Mouse (Mus musculus) CH12.LX (cell line): ENCODE results near the gene Zfp280c. TPM values are rescaled to one million over a fixed set of nuclear protein-coding genes. Genes with fewer than 3 reads are reported as not detected.

ENCODE experiments used
- DNase-seq: peaks from one replicate; pipeline ENCODE4 v3.0.0-alpha.2; 2013; ENCODE audit errors: extremely low read depth
- H3K27ac ChIP-seq: 2 replicates; pipeline ENCODE4 v1.5.1; 2012; ENCODE audit warnings: low read depth, mild to moderate bottlenecking, control low read depth, moderate library complexity; ENCODE audit not compliant: insufficient read depth
- H3K27me3 ChIP-seq: replicated peaks from 2 replicates; pipeline ENCODE3; 2012; ENCODE audit warnings: inconsistent platforms
- H3K36me3 ChIP-seq, 2 experiments: replicated peaks in 1 of 2; 2 replicates each; pipeline versions ENCODE3 to v1.6.1; 2012; ENCODE audit warnings: inconsistent platforms in 1 of 2, low read length in 1 of 2, mild to moderate bottlenecking in 1 of 2, mixed read lengths in 1 of 2, moderate library complexity in 1 of 2; ENCODE audit not compliant: control insufficient read depth in 1 of 2, insufficient read depth in 1 of 2
- H3K4me1 ChIP-seq, 2 experiments: 2 replicates each; pipeline ENCODE4 v1.6.1; 2012; ENCODE audit warnings: inconsistent platforms in 1 of 2, moderate library complexity in 1 of 2; ENCODE audit not compliant: insufficient read depth in 2 of 2, control insufficient read depth in 1 of 2
- H3K4me2 ChIP-seq: 2 replicates; pipeline ENCODE4 v1.6.1; 2012; ENCODE audit warnings: low read depth, mild to moderate bottlenecking, control low read depth; ENCODE audit not compliant: poor library complexity, insufficient read depth, severe bottlenecking
- H3K4me3 ChIP-seq, 3 experiments: fragments of 150-350 bp in 1 of 3; sonication (generic) in 1 of 3; replicated peaks in 1 of 3; 2 replicates each; pipeline versions ENCODE3 to v1.5.1; 2011 to 2012; ENCODE audit warnings: low read depth in 2 of 3, low read length in 2 of 3, mild to moderate bottlenecking in 2 of 3, moderate library complexity in 2 of 3, control low read depth in 1 of 3, improper control_type of control experiment in 1 of 3, inconsistent platforms in 1 of 3, mixed read lengths in 1 of 3; ENCODE audit not compliant: poor library complexity in 1 of 3
- H3K79me2 ChIP-seq: replicated peaks from 2 replicates; pipeline ENCODE4 v1.6.1; 2012; ENCODE audit warnings: mild to moderate bottlenecking, moderate library complexity; ENCODE audit not compliant: control insufficient read depth, poor library complexity, insufficient read depth, severe bottlenecking; ENCODE audit errors: extremely low read depth
- H3K9ac ChIP-seq: 2 replicates; pipeline ENCODE4 v1.6.1; 2012; ENCODE audit warnings: low read depth, mild to moderate bottlenecking, control low read depth, moderate library complexity; ENCODE audit not compliant: insufficient read depth
- H3K9me3 ChIP-seq: replicated peaks from 2 replicates; pipeline ENCODE3; 2012; ENCODE audit warnings: low read length, inconsistent platforms, mixed read lengths
- CTCF ChIP-seq, 2 experiments: IDR thresholded peaks in 1 of 2; conservative IDR thresholded peaks in 1 of 2; 2 replicates each; pipeline ENCODE4 v1.5.1; 2011 to 2012; ENCODE audit warnings: low read depth in 2 of 2, low read length in 2 of 2, improper control_type of control experiment in 1 of 2, inconsistent platforms in 1 of 2, mild to moderate bottlenecking in 1 of 2, moderate library complexity in 1 of 2
- HCFC1 ChIP-seq: IDR thresholded peaks from 2 replicates; pipeline ENCODE4 v1.6.1; 2012; ENCODE audit warnings: low read depth, mild to moderate bottlenecking, inconsistent platforms, low read length, improper control_type of control experiment
- IRF4 ChIP-seq: IDR thresholded peaks from 2 replicates; pipeline ENCODE4 v1.6.1; 2014; ENCODE audit warnings: low read depth, mild to moderate bottlenecking, inconsistent platforms, low read length, improper control_type of control experiment
- JUND ChIP-seq: conservative IDR thresholded peaks from 2 replicates; pipeline ENCODE4 v1.6.1; 2011; ENCODE audit warnings: low read depth, low read length, improper control_type of control experiment
- MAFK ChIP-seq: IDR thresholded peaks from 2 replicates; pipeline ENCODE4 v1.6.1; 2011; ENCODE audit warnings: low read length, improper control_type of control experiment; ENCODE audit not compliant: insufficient replicate concordance
- MXI1 ChIP-seq: IDR thresholded peaks from 2 replicates; pipeline ENCODE4 v1.6.1; 2011; ENCODE audit warnings: mild to moderate bottlenecking, low read depth, low read length, improper control_type of control experiment
- NELFE ChIP-seq: IDR thresholded peaks from 2 replicates; pipeline ENCODE4 v1.6.1; 2011; ENCODE audit warnings: low read depth, low read length, improper control_type of control experiment
- PAX5 ChIP-seq: IDR thresholded peaks from 2 replicates; pipeline ENCODE4 v1.6.1; 2012; ENCODE audit warnings: low read length, inconsistent platforms, mixed read lengths
- RAD21 ChIP-seq: IDR thresholded peaks from 2 replicates; pipeline ENCODE4 v1.6.1; 2011; ENCODE audit warnings: low read depth, mild to moderate bottlenecking, low read length, improper control_type of control experiment, moderate library complexity
- SIN3A ChIP-seq: IDR thresholded peaks from 2 replicates; pipeline ENCODE4 v1.6.1; 2012; ENCODE audit warnings: low read length, improper control_type of control experiment, inconsistent platforms
- TCF12 ChIP-seq: IDR thresholded peaks from 2 replicates; pipeline ENCODE4 v1.6.1; 2014; ENCODE audit warnings: low read depth, mild to moderate bottlenecking, inconsistent platforms, low read length, improper control_type of control experiment
- UBTF ChIP-seq: IDR thresholded peaks from 2 replicates; pipeline ENCODE4 v1.6.1; 2012; ENCODE audit warnings: low read depth, mild to moderate bottlenecking, inconsistent platforms, low read length, improper control_type of control experiment, moderate library complexity
- ZKSCAN1 ChIP-seq: IDR thresholded peaks from 2 replicates; pipeline ENCODE4 v1.6.1; 2012; ENCODE audit warnings: low read depth, inconsistent platforms, low read length, improper control_type of control experiment, borderline replicate concordance
- ZNF384 ChIP-seq: IDR thresholded peaks from 2 replicates; pipeline ENCODE4 v1.6.1; 2012; ENCODE audit warnings: low read depth, low read length, improper control_type of control experiment, inconsistent platforms
- dilution Hi-C: fragments of 300-500 bp; cut with MboI; formaldehyde crosslinking; loops from 2 replicates; pipeline ENCODE4 v1.14.3; 2020; ENCODE audit warnings: low sequenced_read_pairs; ENCODE audit not compliant: extremely low pct_unique_long_range_greater_than_20kb, extremely low pct_ligation_motif_present
- in situ Hi-C: fragments of 300-500 bp; cut with MboI; formaldehyde crosslinking; loops from 3 replicates; pipeline ENCODE4 v1.14.3; 2019; ENCODE audit warnings: low sequenced_read_pairs, low pct_ligation_motif_present, low pct_unique_long_range_greater_than_20kb, mixed read lengths
- polyA plus RNA-seq: library from polyadenylated mRNA; unstranded; fragments of >175 nt; gene quantifications from 2 replicates; pipeline ENCODE4 v1.2.1, GENCODE M21; 2012; ENCODE audit warnings: low read depth; ENCODE audit not compliant: insufficient read length
- total RNA-seq, 2 experiments: library from RNA; depleted of rRNA; stranded (reverse); fragments of 300-350 nt in 1 of 2; fragments of >200 nt in 1 of 2; gene quantifications; 2 replicates each; pipeline ENCODE4 v1.2.3; 2012 to 2014

Zfp280c gene
- total and polyA plus RNA-seq, 3 experiments, result 12.5 to 30.5 (median 29.2) TPM

DNA sequence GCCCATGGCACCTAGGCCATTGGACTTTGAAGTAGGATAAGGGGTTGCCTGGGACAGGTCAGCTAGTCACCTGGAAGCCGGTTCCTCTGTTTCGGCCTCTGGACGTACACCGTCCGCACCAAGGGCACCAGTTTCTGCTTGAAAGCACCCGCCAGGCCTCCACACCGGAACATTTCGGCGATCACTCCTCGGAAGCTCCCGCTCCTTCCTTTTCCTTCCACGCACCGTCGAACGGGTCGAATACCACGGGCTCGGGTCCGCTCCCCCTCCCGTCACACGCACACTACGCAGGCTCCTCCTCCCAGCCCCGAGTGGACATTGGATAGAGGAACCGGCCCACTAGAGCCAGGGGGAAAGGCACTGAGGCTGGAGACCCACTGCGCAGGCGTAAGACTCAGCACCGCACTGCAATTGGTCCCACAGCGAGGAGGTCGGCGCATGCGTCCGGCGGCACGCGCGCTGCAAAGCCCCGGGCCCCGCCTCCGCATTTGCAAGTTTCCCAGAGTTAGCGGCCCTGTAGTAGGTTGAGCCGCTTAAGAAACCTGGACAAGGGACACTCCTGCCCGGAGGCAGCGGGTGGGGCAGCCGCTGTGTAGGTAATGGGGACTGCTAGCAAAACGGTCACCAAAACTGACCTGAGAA is 81.0 kb downstream of the Zfp280c start, which contains the start of gene Aifm1 (continued):
- peak; percentile 64 for TF ChIP-seq HCFC1
- TF ChIP-seq, all 38 proteins: peak for 9

DNA sequence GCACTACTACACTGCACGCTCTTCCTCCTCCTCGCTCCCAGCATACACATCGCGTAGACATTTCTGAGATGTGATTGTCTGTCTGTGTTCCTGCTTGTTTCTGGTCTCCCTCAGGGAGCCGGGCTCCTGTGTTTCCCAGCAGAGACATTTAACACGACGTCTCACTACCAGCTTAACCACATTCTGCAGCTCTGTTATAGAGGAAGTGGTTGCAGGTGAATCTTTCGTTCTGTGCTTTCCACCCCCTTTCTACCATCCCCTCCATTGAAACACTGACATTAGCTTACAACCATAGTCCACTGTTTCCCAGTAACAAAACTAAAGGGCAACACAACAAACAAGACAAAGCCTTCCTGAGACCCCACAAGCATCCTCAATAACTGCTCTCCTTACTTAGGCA is 100.5 kb downstream of the Zfp280c start:
- 0 out of 2 replicates have a peak, but pooled peaks cover 2% of the 10 kb centered on the region for H3K79me2 ChIP-seq
- H3K36me3 ChIP-seq, result peaks cover 21 to 44% of the 10 kb centered on the region in 2 experiments
- H3K27ac ChIP-seq, result no peak overlapping the region
- peaks cover 0 to 22% of the 10 kb centered on the region in 2 experiments; a peak in 1 of 4 replicates for H3K4me1 ChIP-seq
- in situ Hi-C loops, result no loop called here
- H3K27me3 ChIP-seq, result no peaks in the 10 kb centered on the region
- no peak for TF ChIP-seq PAX5
- TF ChIP-seq MAFK, result no peak
- TF ChIP-seq TCF12, result no peak
- TF ChIP-seq UBTF, result no peak
- no peak for TF ChIP-seq RAD21
- TF ChIP-seq HCFC1, result no peak
- no peak for TF ChIP-seq IRF4
- TF ChIP-seq JUND, result no peak
- TF ChIP-seq ZNF384, result no peak
- TF ChIP-seq SIN3A, result no peak
- no peak for TF ChIP-seq NELFE
- TF ChIP-seq MXI1, result no peak
- TF ChIP-seq ZKSCAN1, result no peak
- TF ChIP-seq CTCF (conservative IDR thresholded peaks at IDR 0.05 in 1 of 2, IDR thresholded peaks at IDR 0.05 in 1 of 2; ENCODE audit: low read depth in 2 of 2, low read length in 2 of 2), result no peak
- H3K9me3 ChIP-seq, result no peaks in the 10 kb centered on the region
- no peak overlapping the region for H3K4me3 ChIP-seq
- peak; percentile 20 for DNase-seq
- dilution Hi-C loops, result no loop called here
- no peak overlapping the region for H3K9ac ChIP-seq
- H3K4me2 ChIP-seq, result no peak overlapping the region; the same call in 1 of the 2 replicates

Other genes starting within 250 kb of the Zfp280c start
- 4.8 and 5.3 TPM in 2 replicates for gene Elf4, start 131.4 kb downstream of the Zfp280c start, total RNA-seq (2012; rRNA removed)
- gene Elf4, start 131.4 kb downstream of the Zfp280c start, total RNA-seq (2014; rRNA removed), result 0.82 and 1.4 TPM in 2 replicates
- 10.1 and 12.4 TPM in 2 replicates for gene Elf4, start 131.4 kb downstream of the Zfp280c start, polyA plus RNA-seq
- gene Aifm1, start 80.9 kb downstream of the Zfp280c start, total RNA-seq (2012; rRNA removed), result 32.7 and 46.3 TPM in 2 replicates
- gene Aifm1, start 80.9 kb downstream of the Zfp280c start, total RNA-seq (2014; rRNA removed), result 30.3 and 32.0 TPM in 2 replicates
- gene Aifm1, start 80.9 kb downstream of the Zfp280c start, polyA plus RNA-seq, result 57.3 and 61.4 TPM in 2 replicates
- gene Rab33a, start 75.2 kb downstream of the Zfp280c start, total RNA-seq (2012; rRNA removed), result 0.13 TPM in 1 of 2 replicates, not detected in the other
- not detected in 2 replicates for gene Rab33a, start 75.2 kb downstream of the Zfp280c start, total RNA-seq (2014; rRNA removed)
- not detected in 2 replicates for gene Rab33a, start 75.2 kb downstream of the Zfp280c start, polyA plus RNA-seq
- gene Slc25a14, start 28.9 kb upstream of the Zfp280c start, total RNA-seq (2012; rRNA removed), result 10.1 and 10.2 TPM in 2 replicates
- 13.7 and 17.9 TPM in 2 replicates for gene Slc25a14, start 28.9 kb upstream of the Zfp280c start, total RNA-seq (2014; rRNA removed)
- gene Slc25a14, start 28.9 kb upstream of the Zfp280c start, polyA plus RNA-seq, result 8.9 and 9.7 TPM in 2 replicates
- gene Gpr119, start 80.0 kb upstream of the Zfp280c start, total RNA-seq (2012; rRNA removed), result not detected in 2 replicates
- gene Gpr119, start 80.0 kb upstream of the Zfp280c start, total RNA-seq (2014; rRNA removed), result not detected in 2 replicates
- not detected in 2 replicates for gene Gpr119, start 80.0 kb upstream of the Zfp280c start, polyA plus RNA-seq
- gene Rbmx2, start 100.5 kb upstream of the Zfp280c start, total RNA-seq (2012; rRNA removed), result 15.1 and 17.2 TPM in 2 replicates
- 14.6 and 16.9 TPM in 2 replicates for gene Rbmx2, start 100.5 kb upstream of the Zfp280c start, total RNA-seq (2014; rRNA removed)
- gene Rbmx2, start 100.5 kb upstream of the Zfp280c start, polyA plus RNA-seq, result 18.4 and 23.4 TPM in 2 replicates